Mouse (Mus musculus): ENCODE data around the gene Ppp1r3f.

DNA sequence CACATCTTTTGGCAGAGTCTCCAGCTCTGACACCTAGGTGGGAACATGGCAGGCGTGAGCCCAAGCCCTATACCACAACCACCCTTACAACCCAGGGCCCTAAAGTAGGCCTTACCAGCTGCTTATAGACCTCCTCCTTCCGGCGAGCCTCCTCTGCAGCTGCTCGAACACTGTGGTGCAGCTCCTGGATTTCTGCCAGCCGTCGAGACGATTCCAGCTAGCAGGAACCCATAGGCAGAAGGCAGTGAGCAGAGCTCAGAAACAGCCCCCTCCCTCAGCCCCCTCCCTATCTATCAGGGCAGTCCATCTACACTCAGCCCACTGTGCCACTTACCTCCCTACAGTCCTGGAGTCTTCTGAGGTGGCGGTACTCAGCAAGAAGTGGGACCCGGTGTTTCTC lies 21.3 kb upstream of the Ppp1r3f start:
- TF ChIP-seq RCOR1 (IDR thresholded peaks at IDR 0.05; ENCODE audit: low read depth, low read length) (no peak), MYC (IDR thresholded peaks at IDR 0.05; ENCODE audit: low read depth, low read length) (no peak), CTCF (IDR thresholded peaks at IDR 0.05 in 2 of 3, conservative IDR thresholded peaks at IDR 0.05 in 1 of 3; ENCODE audit: control insufficient read depth in 1 of 3, insufficient read depth in 1 of 3, low read depth in 2 of 3, low read length in 3 of 3, poor library complexity in 1 of 3, severe bottlenecking in 1 of 3) (no peak), JUND (IDR thresholded peaks at IDR 0.05; ENCODE audit: low read depth, low read length) (no peak), E2F4 (IDR thresholded peaks at IDR 0.05; ENCODE audit: borderline replicate concordance, low read depth, low read length) (no peak), CHD1 (IDR thresholded peaks at IDR 0.05; ENCODE audit: low read depth, low read length) (no peak), POLR2A (IDR thresholded peaks at IDR 0.05; ENCODE audit: control insufficient read depth in 1 of 2, insufficient read depth in 1 of 2, low read depth in 1 of 2, low read length in 2 of 2, poor library complexity in 1 of 2) (no peak), POLR2AphosphoS5 (IDR thresholded peaks at IDR 0.05; ENCODE audit: borderline replicate concordance, low read depth, low read length) (no peak), USF1 (IDR thresholded peaks at IDR 0.05; ENCODE audit: low read depth, low read length) (no peak), MXI1 (IDR thresholded peaks at IDR 0.05; ENCODE audit: low read depth, low read length) (no peak)

Measured in MEL (cell line).